Mouse (Mus musculus) splenic B cell, adult 2 months (primary cell): Measurements from ENCODE around the gene Limk2.

Source experiments
- DNase-seq: peaks from one replicate; pipeline ENCODE4 v3.0.0-alpha.2; 2011; ENCODE audit warnings: low read depth, low spot score
- H3K27me3 ChIP-seq: 2 replicates; pipeline ENCODE4 v1.6.1; 2012; ENCODE audit warnings: mild to moderate bottlenecking, low read length, moderate library complexity, mixed read lengths; ENCODE audit not compliant: control insufficient read depth, poor library complexity, insufficient read depth, severe bottlenecking
- H3K36me3 ChIP-seq: 2 replicates; pipeline ENCODE4 v1.6.1; 2012; ENCODE audit warnings: mild to moderate bottlenecking, low read length, moderate library complexity, mixed read lengths; ENCODE audit not compliant: control insufficient read depth, poor library complexity, insufficient read depth, severe bottlenecking

Limk2 gene

DNA sequence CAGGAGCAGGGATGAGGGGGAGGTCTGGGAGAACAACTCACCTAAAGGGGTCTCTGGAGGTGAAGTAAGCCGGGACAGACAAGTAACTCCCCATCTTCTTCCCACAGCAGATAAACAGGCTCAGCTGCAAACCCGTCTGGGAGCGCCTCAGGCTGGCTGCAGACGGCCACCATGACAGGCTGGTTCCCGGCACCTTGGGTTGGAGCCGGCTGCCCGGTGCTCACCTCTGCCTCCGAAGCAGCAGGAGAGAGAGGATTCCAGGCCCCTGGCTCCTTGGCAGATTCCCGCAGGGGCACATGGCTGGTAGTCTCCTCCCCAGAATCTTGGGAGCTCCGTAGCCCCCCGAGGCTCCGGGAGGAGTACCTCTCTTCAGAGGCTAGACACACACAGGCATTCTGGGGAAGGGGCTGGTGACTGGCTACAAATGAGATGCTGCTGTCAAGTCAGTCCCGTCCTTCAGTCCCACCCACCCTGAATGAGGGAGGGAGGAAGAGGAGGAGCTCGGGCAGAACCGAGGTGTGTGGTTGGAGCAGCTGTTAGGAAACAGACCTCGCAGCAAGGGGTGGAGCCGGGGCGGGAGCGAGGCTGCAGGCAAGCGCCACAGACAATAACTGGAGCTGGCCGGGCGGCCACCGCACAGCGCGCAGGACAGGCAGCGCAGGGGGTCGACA lies 37.9 kb downstream of the Limk2 start:
- Histone ChIP-seq H3K36me3 (no peaks in the 10 kb centered on the region; the same call in 1 of the 2 replicates), H3K27me3 (no peaks in the 10 kb centered on the region)
- DNase-seq = peak; percentile 56

DNA sequence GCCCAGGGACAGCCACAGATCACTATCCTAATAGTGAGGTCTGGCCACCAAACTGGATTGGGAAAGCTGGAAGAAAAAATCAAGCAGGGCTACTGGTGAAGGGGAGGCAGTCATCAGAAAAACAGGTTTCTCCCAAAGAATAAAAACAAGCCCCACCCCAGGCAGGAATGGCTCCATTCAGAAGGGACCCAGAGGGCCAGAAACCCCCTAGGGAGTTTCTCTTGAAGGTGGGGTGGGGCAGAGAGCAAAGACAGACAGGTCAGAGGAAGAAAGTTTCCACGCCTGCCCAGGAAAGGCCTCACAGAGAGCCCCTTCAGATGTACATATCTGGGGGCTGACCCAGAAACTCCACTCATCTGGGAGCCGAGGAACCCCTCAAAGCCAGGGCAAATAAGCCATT lies 38.8 kb downstream of the Limk2 start:
- H3K27me3 ChIP-seq = no peaks in the 10 kb centered on the region
- no peak for DNase-seq
- no peaks in the 10 kb centered on the region; the same call in 1 of the 2 replicates for H3K36me3 ChIP-seq

DNA sequence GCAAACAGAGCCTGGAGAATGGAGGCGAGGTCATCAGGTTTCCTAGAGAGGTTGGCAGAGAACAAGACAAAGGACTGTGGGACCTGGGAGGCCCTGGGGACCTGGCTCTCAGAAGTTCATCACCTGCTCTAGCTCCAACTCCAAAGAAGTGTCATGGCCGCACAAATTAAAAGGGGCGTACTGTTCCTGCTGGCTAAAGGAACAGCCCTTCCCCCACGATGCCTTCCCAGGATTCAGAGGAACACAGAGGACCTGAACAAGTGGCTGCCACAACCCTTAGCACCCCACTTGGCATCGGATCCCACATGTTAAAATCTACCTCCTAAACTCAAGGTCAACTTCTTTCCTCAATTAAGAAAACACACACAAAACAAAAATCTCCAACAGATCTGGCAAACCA lies 39.5 kb downstream of the Limk2 start:
- Histone ChIP-seq H3K36me3 (no peaks in the 10 kb centered on the region; the same call in 1 of the 2 replicates), H3K27me3 (no peaks in the 10 kb centered on the region)
- no peak for DNase-seq

DNA sequence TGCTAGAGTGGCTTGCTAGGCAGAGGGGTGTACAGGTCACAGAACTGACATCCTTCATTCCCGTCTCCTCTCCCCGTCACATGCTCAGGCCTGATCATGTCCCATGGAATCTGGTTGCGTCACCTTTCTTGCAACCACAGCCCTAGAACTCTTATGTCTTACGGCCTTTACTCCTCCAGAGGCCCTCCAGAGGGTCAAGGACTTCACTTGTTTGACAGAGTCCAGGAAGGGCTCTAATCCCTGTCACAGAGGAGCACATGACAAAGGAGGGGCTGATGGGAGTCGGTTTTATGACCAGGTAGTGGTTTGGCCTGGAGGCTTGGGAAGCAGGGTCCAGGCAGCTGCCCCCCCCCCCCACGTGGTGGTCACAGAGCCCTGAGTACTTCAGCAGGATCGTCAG lies 40.0 kb downstream of the Limk2 start:
- H3K36me3 ChIP-seq = no peaks in the 10 kb centered on the region; the same call in 1 of the 2 replicates
- DNase-seq = no peak
- H3K27me3 ChIP-seq = no peaks in the 10 kb centered on the region

DNA sequence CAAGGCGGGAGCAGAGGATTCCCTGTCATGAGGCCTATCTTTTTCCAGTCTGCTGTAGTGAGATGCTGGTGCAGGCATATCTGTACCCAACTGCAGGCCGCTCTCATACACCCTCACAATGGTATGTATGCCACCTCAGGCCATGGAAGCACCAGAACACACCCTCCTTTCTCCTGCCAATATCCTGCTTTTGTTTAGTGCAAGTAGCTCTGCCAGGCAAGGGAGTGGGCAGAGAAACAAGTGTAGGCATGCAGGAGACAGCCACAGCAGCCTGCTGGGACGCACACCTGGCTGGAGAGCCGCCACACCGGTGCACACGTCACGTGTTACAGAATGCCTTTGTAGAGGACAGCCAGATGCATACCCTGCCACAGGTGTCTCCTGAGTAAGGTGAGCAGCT lies 42.6 kb downstream of the Limk2 start:
- Histone ChIP-seq H3K27me3 (no peaks in the 10 kb centered on the region), H3K36me3 (no peaks in the 10 kb centered on the region; the same call in 1 of the 2 replicates)
- DNase-seq = no peak

DNA sequence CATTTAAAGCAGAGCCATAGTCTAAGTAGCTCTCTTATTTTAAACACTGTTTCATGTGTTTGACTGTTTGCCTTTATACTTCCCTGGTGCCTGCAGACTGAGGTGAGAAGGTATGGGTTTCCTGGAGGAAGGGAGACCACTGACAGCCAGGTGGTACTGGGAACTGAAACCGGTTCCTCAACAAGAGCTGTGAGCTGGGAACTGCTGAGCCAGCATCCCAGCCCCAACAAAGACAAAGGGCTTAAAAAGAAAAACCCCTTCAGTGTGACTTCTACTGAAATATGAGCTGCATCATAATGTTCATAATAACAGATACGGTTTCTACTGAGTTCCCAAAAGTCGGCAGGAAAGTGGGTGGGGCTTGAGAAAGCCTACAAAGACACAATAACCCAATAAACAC lies 46.1 kb downstream of the Limk2 start:
- DNase-seq = no peak
- peaks cover 5% of the 10 kb centered on the region for H3K36me3 ChIP-seq
- no peaks in the 10 kb centered on the region for H3K27me3 ChIP-seq

DNA sequence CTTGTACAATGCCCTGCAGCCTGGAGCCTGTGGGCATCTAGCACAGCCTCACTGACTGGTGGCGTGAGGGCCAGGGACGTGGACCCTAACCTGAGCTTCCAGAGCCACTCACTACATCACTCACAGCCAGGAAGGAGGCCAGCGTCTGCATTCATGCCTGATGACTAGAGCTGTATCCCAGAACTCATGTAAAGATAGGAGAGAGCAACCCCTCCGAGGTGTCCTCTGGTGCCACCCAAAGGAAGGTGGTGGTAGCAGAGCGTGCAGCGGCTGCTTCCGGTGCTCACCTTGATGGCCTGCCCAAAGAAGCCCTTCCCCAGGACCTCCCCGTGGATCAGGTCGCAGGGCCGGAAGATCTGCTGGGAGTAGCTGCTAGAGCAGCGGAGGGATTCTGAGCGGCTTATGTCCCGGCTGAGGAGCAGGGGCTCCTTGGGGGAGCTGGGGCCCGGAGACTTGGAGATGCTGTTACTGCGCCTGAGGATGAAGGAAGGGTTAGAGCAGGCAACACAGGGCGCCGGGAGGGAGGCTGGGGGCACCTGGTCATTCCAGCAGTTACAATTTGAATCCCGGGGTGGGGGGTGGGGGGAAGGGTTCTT lies 55.9 kb downstream of the Limk2 start:
- DNase-seq = no peak

DNA sequence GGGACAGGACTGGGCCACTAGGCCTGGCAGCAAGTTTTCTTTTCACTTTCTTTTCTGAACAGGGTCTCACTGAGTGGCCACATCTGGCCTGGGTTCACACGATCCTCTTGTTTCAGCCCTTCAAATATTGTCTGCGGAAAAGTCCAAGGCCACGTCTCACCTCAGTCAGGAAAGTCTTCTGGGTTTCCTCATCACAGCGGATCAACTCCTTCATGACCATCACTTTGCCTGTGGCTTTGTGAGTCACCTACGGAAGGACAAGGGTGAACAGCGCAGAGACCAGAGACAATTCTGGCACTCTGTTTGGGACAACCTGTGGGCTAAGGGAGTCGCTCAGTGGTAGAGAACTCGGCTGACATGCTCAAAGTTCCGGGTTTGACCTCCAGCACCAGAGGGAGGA lies 56.9 kb downstream of the Limk2 start:
- Histone ChIP-seq H3K36me3 (peaks cover 4% of the 10 kb centered on the region; the same call in 1 of the 2 replicates), H3K27me3 (no peaks in the 10 kb centered on the region)
- DNase-seq = no peak

More for the DNA sequence above, 55.9 kb downstream of the Limk2 start:
- peaks cover 4% of the 10 kb centered on the region; the same call in 1 of the 2 replicates for H3K36me3 ChIP-seq
- H3K27me3 ChIP-seq = no peaks in the 10 kb centered on the region

DNA sequence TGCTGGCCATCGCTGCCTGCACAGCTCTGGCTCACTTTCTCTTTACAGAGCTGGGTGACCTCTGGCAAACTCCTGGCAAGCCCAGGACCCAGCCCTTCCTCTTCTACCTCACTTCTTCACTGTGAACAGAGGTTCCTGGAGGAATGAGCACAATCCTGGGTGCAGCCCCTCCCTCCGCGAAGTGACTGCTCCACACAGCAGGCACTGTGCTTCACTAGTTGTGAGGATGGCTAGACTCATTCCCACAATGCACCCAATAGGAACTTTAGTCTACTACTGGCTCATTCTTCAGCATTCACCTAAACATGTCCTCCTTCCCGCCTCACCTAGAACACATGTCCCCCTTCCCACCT lies 59.7 kb downstream of the Limk2 start:
- peaks cover 4% of the 10 kb centered on the region for H3K36me3 ChIP-seq
- no peaks in the 10 kb centered on the region for H3K27me3 ChIP-seq
- no peak for DNase-seq

DNA sequence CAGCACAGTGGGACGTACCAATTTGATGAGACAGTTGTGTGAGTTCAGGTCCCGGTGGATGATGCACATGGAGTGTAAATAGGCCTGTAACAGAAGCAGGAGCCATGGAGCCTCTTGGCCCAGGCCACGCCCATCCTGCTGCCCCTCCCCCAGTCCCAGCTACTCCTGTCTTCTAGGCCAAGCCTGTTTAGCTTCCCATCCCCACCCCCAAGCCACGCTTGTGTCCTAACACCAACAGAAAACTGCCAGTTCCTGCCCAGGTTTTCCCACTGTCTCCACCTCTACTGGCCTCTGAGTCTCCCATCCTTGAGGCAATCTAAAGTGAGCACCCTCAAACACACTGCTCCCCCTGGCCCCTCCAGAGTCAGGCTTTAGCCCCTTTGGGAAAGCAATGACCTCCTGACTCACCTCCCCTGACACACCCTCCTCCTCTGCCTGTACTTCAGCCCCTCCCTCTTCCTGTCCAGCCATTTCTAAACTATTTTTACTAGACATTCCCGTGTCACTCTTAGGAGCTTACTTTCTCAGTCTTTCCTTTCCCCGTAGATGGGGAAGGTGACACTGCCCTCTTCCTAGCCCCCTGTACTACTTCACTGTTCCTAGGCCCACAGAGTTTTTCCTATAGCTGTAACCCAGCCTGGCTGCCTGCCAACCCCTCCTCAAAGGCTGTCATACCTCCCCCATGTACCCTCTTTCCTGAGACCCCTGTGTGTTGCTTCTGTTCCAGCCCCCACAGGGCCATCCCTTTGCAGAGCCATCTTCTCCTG lies 60.2 kb downstream of the Limk2 start:
- no peak for DNase-seq
- peaks cover 7% of the 10 kb centered on the region for H3K36me3 ChIP-seq
- H3K27me3 ChIP-seq = no peaks in the 10 kb centered on the region

DNA sequence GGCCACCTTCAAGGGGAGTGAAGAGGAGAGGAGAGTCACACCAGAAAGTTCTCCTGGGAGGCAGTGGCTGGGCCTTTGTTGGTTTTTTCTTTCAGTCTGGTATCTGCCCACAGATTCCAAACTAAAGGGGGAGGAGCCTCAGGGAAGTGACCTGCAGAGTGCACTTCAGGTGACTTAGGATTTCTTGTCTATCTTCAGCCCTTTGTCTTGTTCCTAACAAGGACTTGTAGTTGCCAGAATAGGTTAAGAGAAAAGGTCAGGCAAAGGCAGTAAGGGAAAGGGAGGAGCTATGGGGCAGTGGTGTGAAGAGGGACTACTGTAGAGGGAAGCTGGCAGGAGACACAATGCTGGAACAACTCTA lies 61.2 kb downstream of the Limk2 start:
- H3K36me3 ChIP-seq = peaks cover 15% of the 10 kb centered on the region
- H3K27me3 ChIP-seq = no peaks in the 10 kb centered on the region
- DNase-seq = no peak

DNA sequence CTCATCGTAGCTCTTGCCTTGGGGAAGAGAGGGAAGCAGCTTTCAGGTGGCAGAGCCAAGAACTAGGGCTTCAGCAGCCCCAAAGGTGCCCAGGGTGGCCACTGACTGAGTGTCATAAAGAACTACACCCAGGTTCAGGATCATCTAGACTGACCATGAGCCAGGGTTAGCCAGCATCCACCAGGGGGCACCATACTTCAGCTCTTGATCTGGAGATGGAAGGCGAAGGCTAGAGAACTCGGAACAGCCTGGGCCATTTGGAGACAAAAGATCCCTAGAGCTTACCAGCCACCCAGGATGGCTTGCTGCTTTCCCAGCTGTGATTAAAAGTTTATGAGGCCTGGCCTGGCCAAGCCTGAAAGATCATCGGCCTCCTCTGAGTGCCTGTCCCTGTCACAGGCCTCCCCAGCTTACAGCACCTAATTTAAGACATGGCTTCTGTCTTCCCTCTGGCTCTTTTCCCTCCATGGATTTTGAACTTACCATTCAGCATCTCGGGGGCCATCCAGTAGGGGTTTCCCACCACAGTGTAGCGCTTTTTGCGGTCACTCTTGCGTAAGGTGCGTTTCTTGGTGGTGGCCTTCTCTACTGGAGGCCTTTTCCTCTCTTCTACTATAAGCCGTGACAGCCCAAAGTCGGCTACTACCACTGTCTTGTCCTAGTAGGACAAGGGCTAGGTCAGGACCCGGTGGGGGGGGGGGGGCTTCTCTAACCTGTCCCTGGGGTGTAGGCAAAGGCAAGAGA lies 61.7 kb downstream of the Limk2 start:
- no peaks in the 10 kb centered on the region for H3K27me3 ChIP-seq
- peak; percentile 89 for DNase-seq

DNA sequence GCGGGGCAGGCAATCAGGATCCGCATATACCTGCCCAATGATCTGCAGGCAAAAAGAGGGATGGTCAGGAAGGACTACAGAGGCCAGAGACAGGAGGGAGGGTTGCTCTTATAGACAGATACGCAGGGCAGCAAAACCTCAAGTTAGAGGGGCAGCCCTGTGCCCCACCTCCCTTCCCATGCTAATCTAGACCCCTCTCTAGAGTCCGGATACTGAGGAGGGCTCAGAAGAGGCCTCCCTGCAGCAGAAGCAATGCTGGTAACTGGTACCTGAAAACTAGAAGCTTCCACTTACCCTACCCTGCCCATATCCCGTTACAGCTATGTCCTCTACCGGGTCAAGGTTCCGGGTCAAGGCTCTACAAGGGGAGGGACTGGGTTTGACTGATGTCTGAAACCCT lies 62.6 kb downstream of the Limk2 start:
- DNase-seq = no peak

More for the DNA sequence above, 61.7 kb downstream of the Limk2 start:
- H3K36me3 ChIP-seq = peaks cover 15% of the 10 kb centered on the region

DNA sequence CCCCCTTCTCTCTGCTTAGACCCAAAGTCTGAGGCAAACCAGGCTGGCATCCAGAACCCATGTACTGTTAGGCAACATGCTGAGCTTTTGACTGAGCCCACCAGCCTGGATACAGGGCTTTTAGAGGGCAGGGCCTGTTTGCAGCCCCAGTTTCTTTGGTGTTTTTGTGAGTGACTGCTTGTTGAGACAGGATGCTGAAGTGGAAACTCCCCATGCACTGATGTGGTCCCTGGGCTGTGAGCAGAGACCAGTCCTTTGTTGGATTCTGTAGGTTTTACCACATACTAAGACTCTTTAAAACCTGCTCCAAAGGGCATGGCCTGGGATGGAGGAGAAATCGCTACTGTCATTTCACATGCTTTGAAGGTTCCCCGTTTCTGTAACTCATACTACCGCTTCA lies 64.1 kb downstream of the Limk2 start:
- DNase-seq = no peak
- H3K27me3 ChIP-seq = no peaks in the 10 kb centered on the region
- H3K36me3 ChIP-seq = peaks cover 19% of the 10 kb centered on the region

More for the DNA sequence above, 62.6 kb downstream of the Limk2 start:
- Histone ChIP-seq H3K36me3 (peaks cover 19% of the 10 kb centered on the region), H3K27me3 (no peaks in the 10 kb centered on the region)

DNA sequence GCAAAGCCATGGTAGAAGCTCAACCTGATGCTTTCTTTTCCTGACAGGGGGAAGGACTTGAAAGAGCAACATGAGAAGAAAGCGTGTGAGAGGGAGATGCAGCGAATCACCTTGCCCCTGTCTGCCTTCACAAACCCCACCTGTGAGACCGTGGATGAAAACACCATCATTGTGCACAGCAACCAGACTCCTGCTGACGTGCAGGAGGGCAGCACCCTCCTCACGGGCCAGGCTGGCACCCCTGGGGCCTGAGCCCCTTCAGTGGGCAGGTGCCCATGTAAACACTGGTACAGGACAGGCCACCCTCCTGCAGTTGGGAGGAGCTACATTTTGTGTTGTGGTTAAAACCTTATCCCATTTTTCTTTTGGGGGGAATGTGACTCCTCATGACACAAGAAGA lies 67.5 kb downstream of the Limk2 start:
- Histone ChIP-seq H3K36me3 (peaks cover 19% of the 10 kb centered on the region), H3K27me3 (no peaks in the 10 kb centered on the region)
- no peak for DNase-seq
